Mouse (Mus musculus): ENCODE data around the gene Apaf1. TPM values are rescaled to one million over a fixed set of nuclear protein-coding genes. Genes with fewer than 3 reads are reported as not detected.

Apaf1 gene
- total RNA-seq, 2 experiments from 2014 or later, result 5.4 to 5.8 TPM

Other genes starting within 250 kb of the Apaf1 start
- 10 to 100 TPM; 30.9 to 31.5 TPM for gene Ikbip, start 170 bp upstream of the Apaf1 start, total RNA-seq (2021)
- gene Slc25a3, start 41.3 kb upstream of the Apaf1 start, total RNA-seq (2021), result 1,000 to 10,000 TPM; 1,418 to 2,058 TPM
- 10 to 100 TPM; 80.3 to 89.6 TPM for gene Tmpo, start 98.5 kb upstream of the Apaf1 start, total RNA-seq (2021)

Data from adrenal gland, adult 18-20 months (tissue).